Mouse (Mus musculus) c-Kit-positive CD71-negative TER-119-negative erythroid progenitor cells, embryonic 14.5 days (primary cell): ENCODE results near the gene Slc5a6.
"Not testable (repeated sequence)": the region's sequence is repeated elsewhere in the genome, so short reads cannot be mapped to it uniquely, and the experiment has no call there.

Experiments
- DNase-seq: peaks from one replicate; pipeline ENCODE4 v3.0.0-alpha.2; 2013; ENCODE audit warnings: low read depth

Slc5a6 gene

GRCm38 (mm10) chr5:31055216-31056140 is 6.8 kb upstream of the Slc5a6 start:
- DNase-seq = no peak

DNA sequence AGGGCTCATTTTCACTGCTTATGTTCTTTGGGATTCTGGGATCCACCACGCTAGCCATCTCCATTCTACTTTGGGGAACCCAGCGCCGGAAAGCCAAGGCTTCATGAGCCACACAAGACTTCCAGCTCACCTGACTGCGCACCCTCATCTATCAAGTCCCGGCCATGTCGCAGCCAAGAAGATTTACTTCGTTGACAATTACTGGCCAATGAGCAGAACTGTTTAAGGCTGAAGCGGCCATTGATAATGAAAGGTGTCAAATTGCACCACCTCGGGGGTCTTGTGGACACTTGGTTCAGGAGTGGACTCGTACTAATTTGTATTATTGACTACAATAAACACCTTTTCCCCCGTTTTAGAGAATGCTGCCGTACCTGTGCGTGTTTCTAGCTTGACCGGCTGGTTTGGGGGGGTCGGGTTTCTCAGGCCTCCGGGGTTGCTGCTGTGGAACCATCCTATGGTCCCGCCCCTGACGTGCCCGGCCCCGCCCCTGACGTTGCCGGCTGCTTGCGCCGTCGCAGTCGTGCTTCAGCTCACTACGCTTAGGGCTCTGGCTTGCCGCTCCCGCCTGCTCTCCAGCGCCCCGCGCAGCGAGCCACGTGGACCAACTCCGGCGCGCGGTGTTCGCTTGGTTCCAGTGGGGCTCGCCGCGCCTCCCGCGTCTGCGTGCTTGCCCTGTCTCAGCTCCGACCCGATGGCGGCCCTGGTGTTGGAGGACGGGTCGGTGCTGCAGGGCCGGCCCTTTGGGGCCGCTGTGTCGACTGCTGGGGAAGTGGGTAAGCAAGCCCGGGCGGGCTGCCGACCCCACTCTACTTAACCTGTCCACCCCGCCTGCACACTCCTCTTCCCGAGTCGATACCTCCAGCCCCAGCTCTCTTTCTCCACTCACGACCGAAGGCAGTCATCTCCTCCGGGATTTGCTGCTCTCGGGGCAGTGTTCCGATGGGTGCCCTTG is 5.8 kb upstream of the Slc5a6 start, which contains the start of gene Cad:
Gene Cad (plus strand): TSS at position 520 of the 955 bp plus-strand sequence.
- DNase-seq = peak; percentile 81

DNA sequence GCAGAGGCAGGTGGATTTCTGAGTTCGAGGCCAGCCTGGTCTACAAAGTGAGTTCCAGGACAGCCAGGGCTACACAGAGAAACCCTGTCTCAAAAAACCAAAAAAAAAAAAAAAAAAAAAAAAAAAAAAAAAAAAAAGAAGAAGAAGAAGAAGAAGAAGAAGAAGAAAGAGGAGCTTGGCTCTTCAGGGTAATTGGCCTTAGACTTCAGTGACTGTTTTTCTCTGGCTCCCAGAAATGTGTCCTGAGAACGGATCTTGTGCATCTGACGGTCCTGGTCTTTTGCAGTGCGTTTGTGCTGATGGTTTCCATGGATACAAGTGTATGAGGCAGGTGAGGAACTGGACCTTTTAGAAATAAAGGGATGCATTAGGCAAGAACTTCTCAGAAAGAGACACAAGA is 5.0 kb upstream of the Slc5a6 start:
- not testable (repeated sequence) for DNase-seq

DNA sequence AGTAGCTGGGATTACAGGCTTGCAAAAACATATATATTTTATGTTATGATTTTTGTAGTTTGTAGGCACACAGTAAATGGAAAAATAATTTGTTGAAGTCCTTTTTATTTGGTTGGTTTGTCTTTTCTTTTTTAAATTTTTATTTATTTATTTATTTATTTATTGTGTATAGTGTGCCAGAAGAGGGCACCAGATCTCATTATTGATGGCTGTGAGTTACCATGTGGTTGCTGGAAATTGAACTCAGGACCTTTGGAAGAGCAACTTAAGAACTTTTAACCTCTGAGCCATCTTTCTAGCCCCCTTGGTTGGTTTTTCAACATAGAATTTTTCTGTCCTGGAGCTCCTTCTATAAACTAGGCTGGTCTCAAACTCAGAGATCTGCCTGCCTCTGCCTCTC is 1.7 kb upstream of the Slc5a6 start:
- no peak for DNase-seq

DNA sequence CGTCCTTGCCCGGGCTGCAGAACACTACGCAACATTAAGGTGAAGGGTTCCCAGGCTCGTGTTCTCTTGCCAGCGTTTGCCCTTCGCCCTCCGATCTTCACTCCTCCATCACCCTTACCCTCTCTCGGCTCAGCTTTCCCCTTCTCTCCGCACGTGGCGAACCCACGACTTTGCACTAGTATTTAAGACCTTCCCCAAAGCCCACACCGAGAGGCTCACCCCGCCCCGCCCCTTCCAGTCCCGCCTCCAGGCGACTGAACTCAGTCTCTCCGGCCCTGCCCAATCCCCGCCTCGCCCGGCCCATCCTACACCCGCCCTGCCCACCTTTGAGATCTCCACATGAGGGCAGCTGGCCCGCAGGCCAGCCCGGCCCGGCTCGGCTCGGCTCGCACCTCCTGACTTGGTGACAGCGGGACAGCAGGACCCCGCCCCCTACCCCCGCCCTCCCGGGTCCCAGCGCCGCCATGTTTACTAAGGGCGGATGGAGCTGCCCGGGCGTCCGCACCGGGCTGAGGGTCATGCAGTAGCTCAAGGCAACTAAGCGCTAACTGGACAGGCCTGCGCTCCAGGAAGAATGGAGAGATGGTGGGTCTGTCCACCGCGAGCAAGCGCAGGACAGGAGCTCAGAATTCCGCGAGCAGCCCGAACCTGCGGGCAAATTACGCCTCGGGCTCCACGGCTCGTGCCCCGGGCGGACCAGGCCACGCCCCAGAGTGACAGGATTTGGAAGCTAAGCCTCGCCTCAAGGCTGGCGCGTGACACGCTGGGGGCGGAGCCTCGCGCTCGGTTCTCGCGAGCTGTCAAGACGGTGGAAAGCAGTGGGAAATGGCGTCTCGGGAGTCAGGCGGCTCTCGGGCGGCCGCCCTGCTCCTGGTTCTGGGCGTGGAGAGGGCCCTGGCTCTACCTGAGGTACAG is 619 bp downstream of the Slc5a6 start, which contains the start of gene Atraid:
Gene Atraid (plus strand): TSS at position 465 of the 915 bp plus-strand sequence.
- DNase-seq = peak; percentile 97

DNA sequence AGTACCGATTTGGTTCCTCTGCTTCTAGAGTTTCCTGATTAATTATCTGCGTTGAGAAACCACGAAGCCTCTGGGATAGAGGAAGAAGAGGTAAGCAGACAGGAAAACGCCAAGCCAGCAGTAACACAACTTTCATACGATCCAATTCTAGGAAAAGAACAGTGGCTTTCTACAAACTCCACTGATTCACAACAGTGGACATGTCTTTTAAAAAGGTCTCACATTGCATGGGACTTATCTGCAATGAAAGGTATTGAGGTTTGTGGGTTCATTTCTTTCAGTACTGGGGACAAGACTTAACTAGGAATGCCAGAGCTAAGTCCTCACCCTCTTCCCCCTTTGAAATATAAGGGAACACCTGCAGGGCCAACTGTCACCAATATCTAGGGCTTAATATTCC is 1.6 kb downstream of the Slc5a6 start:
- DNase-seq = no peak

DNA sequence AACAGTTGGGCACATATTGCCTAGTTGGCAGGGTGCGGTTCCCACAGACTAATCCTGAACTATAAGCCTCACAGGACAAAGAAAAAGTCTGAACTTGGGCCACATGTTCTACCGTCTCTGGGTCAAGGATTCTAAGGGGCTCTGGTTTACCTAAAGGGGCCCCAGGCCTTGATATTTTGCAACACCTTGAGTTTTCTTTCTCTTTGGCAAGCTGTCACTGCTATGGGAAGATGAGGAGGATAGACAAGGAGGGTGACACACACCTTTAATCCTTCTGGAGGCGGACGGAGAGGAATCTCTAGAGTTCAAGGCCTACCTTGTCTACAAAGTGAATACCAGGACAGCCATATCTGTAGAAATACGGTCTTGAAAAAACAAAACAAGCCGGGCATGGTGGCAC is 2.3 kb downstream of the Slc5a6 start:
- no peak for DNase-seq

- DNase-seq = no peak
These were observed 10.4 kb downstream of the Slc5a6 start for GRCm38 (mm10) chr5:31038171-31038845.

GRCm38 (mm10) chr5:31036556-31036955 is 12.2 kb downstream of the Slc5a6 start:
- not testable (repeated sequence) for DNase-seq

- no peak for DNase-seq
These were observed 14.1 kb downstream of the Slc5a6 start for GRCm38 (mm10) chr5:31034669-31035068.

GRCm38 (mm10) chr5:31031508-31031907 is 17.2 kb downstream of the Slc5a6 start:
- no peak for DNase-seq

DNA sequence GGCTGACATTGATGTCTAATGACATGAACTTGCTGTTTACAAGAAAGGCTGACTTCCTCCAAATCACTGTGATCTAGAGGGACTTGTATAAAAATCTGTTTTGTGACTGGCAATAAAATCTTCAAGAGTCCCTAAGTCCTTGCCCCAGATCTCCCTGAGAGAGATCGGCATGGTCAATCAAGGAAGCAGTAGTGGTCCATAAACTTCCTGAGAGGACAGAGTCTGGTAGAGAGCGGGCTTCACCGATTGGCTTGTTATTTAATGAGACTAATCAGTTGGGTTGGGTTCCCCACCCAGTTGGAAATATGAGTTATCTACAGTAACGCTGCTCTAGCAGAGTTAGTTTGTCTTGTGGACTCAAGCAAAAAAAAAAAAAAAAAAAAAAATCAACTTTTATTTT is 17.8 kb downstream of the Slc5a6 start:
- DNase-seq = no peak

- DNase-seq = no peak
These were observed 24.1 kb downstream of the Slc5a6 start for GRCm38 (mm10) chr5:31024641-31025040.

- DNase-seq = no peak
These were observed 25.5 kb downstream of the Slc5a6 start for GRCm38 (mm10) chr5:31023254-31023653.

GRCm38 (mm10) chr5:31022690-31023089 is 26.0 kb downstream of the Slc5a6 start:
- DNase-seq = no peak

DNA sequence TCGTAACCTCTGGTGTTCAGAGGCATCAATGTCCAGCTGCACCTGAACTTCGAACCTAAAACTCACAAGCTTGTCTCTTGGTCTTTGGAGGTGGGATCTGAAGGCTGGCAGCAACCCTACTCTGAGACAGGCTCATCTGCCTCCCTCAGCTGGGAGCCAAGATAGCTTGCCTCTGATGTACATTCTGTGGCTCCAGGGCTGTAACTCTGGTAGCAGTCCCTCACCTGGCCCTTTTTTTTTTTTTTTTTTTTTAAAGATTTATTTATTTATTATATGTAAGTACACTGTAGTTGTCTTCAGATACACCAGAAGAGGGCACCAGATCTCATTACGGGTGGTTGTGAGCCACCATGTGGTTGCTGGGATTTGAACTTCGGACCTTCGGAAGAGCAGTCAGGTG is 26.9 kb downstream of the Slc5a6 start:
- DNase-seq = not testable (repeated sequence)

DNA sequence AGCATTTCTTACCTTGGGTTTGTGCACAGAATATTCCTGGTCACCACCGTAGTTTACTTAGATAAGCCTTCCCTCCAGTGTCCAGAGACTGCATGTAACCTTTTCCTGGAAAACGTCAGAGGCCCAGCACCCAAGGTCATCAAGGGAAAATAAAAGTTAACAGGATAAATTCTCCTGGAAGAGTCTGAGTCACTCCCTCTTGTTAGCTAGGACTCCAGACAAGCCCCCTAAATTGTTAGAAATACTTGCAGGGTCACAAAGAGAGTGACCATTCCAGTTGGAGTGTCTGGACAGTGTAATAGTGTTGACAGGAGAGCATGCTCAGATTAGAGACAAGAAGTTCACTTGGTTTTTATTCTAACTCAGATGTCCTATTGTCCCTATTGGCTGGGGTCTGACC is 32.8 kb downstream of the Slc5a6 start:
- no peak for DNase-seq

- no peak for DNase-seq
These were observed 36.0 kb downstream of the Slc5a6 start for GRCm38 (mm10) chr5:31012737-31013136.

GRCm38 (mm10) chr5:31004184-31004583 is 44.5 kb downstream of the Slc5a6 start:
- peak; percentile 86 for DNase-seq

GRCm38 (mm10) chr5:31001560-31001959 is 47.2 kb downstream of the Slc5a6 start:
- no peak for DNase-seq

DNA sequence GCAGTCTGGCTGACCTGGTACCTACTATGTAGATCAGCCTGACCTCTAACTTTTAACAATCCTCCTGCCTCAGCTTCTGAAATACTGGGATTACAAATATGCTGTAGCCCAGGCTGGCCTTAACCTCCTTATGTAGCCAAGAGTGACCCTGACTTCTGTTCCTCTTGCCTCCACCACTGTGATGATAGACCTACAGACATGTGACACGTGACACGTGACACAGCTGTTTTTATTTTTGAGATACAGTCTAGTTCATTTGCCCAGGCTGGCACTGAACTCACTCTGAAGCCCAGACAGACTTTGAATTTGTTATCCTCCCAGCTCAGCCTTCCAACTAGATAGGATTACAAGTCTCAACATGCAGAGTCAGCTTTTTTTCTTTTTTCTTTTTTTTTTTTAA is 47.7 kb downstream of the Slc5a6 start:
- DNase-seq = no peak
